Mouse (Mus musculus) midbrain, embryonic 13.5 days (tissue): ENCODE measurements around the gene Slc38a3. TPM values are rescaled to one million over a fixed set of nuclear protein-coding genes. Genes with fewer than 3 reads are reported as not detected.

Source experiments
- ATAC-seq: fragments of 200-750 bp; cut with Nextera tagmentation; 2 replicates; pipeline ENCODE4 v1.8.0; 2017; ENCODE audit warnings: mild to moderate bottlenecking, moderate TSS enrichment, moderate library complexity
- H3K27ac ChIP-seq: fragments of 300-500 bp; sonication (generic); 2 replicates; pipeline ENCODE4 v1.5.1; 2015; ENCODE audit warnings: inconsistent platforms, mild to moderate bottlenecking, moderate library complexity
- H3K27me3 ChIP-seq: fragments of 300-500 bp; sonication (generic); 2 replicates; pipeline ENCODE4 v1.6.1; 2015; ENCODE audit warnings: mild to moderate bottlenecking, inconsistent platforms
- H3K36me3 ChIP-seq: fragments of 300-500 bp; sonication (generic); 2 replicates; pipeline ENCODE4 v1.6.1; 2015; ENCODE audit warnings: mild to moderate bottlenecking, inconsistent platforms
- H3K4me1 ChIP-seq: fragments of 300-500 bp; sonication (generic); replicated peaks from 2 replicates; pipeline ENCODE4 v1.6.1; 2015; ENCODE audit warnings: inconsistent platforms
- H3K4me2 ChIP-seq: fragments of 300-500 bp; sonication (generic); replicated peaks from 2 replicates; pipeline ENCODE4 v1.6.1; 2015; ENCODE audit warnings: moderate library complexity, mild to moderate bottlenecking, inconsistent platforms
- H3K4me3 ChIP-seq: fragments of 300-500 bp; sonication (generic); replicated peaks from 2 replicates; pipeline ENCODE4 v1.5.1; 2015; ENCODE audit warnings: mild to moderate bottlenecking, inconsistent platforms
- H3K9ac ChIP-seq: fragments of 300-500 bp; sonication (generic); replicated peaks from 2 replicates; pipeline ENCODE4 v1.6.1; 2015; ENCODE audit warnings: mild to moderate bottlenecking, inconsistent platforms
- H3K9me3 ChIP-seq: fragments of 300-500 bp; sonication (generic); 2 replicates; pipeline ENCODE4 v1.6.1; 2016; ENCODE audit warnings: mild to moderate bottlenecking, inconsistent platforms
- WGBS: fragments of 180-500 bp; shearing (Covaris S2); methylation state at CpG from one replicate; pipeline ENCODE4 v1.1.7; 2015; 5-methylcytosine and 5-hydroxymethylcytosine counted together
- polyA plus RNA-seq: library from polyadenylated mRNA; unstranded; fragments of >200 nt; fragmentation: Nextera tagmentation; extraction: Ambion mirVana; gene quantifications from 2 replicates; pipeline ENCODE4 v1.2.1, GENCODE M21; 2015

Gene Slc38a3
- polyA plus RNA-seq, 1 experiment from 2014 or later, result 22.0 TPM

GRCm38 (mm10) chr9:107631861-107632260 lies 37.5 kb downstream of the Slc38a3 start:
- whole genome bisulfite sequencing, result 50% methylated on average over 8 of the region's 8 CpGs
- ATAC-seq, result no peak

GRCm38 (mm10) chr9:107631311-107631826 lies 38.0 kb downstream of the Slc38a3 start:
- WGBS, result 27% methylated on average over 9 of the region's 9 CpGs

More at GRCm38 (mm10) chr9:107631861-107632260, 37.5 kb downstream of the Slc38a3 start:
- no peaks in the 10 kb centered on the region for H3K9me3 ChIP-seq
- H3K4me1 ChIP-seq, result peaks cover 85% of the 10 kb centered on the region
- H3K4me2 ChIP-seq, result peak overlapping the region; percentile 90
- no peaks in the 10 kb centered on the region for H3K27me3 ChIP-seq
- H3K27ac ChIP-seq, result peak overlapping the region; percentile 98
- no peaks in the 10 kb centered on the region for H3K36me3 ChIP-seq
- H3K4me3 ChIP-seq, result peak overlapping the region; percentile 87
- H3K9ac ChIP-seq, result peak overlapping the region; percentile 97

GRCm38 (mm10) chr9:107630576-107630975 lies 38.8 kb downstream of the Slc38a3 start:
- H3K27me3 ChIP-seq, result no peaks in the 10 kb centered on the region
- WGBS, result 0% methylated on average over 4 of the region's 4 CpGs

More at GRCm38 (mm10) chr9:107631311-107631826, 38.0 kb downstream of the Slc38a3 start:
- no peaks in the 10 kb centered on the region for H3K27me3 ChIP-seq
- peaks cover 85% of the 10 kb centered on the region for H3K4me1 ChIP-seq
- no peak for ATAC-seq
- H3K4me3 ChIP-seq, result peak overlapping the region; percentile 87
- peak overlapping the region; percentile 90 for H3K4me2 ChIP-seq
- H3K9ac ChIP-seq, result peak overlapping the region; percentile 97
- no peaks in the 10 kb centered on the region for H3K9me3 ChIP-seq
- no peaks in the 10 kb centered on the region for H3K36me3 ChIP-seq
- peak overlapping the region; percentile 98 for H3K27ac ChIP-seq

GRCm38 (mm10) chr9:107629901-107630425 lies 39.4 kb downstream of the Slc38a3 start:
- Histone ChIP-seq H3K27me3 (no peaks in the 10 kb centered on the region), H3K4me3 (peak overlapping the region; percentile 25), H3K4me2 (peak overlapping the region; percentile 90), H3K27ac (peak overlapping the region; percentile 98), H3K4me1 (peaks cover 93% of the 10 kb centered on the region), H3K36me3 (peaks cover 6% of the 10 kb centered on the region), H3K9ac (peak overlapping the region; percentile 71), H3K9me3 (no peaks in the 10 kb centered on the region)
- 2% methylated on average over 14 of the region's 14 CpGs for WGBS
- ATAC-seq, result peak; percentile 7

More at GRCm38 (mm10) chr9:107630576-107630975, 38.8 kb downstream of the Slc38a3 start:
- Histone ChIP-seq H3K4me3 (peak overlapping the region; percentile 25), H3K36me3 (0 out of 2 replicates have a peak, but pooled peaks cover under 1% of the 10 kb centered on the region), H3K9ac (peak overlapping the region; percentile 71), H3K4me2 (peak overlapping the region; percentile 90), H3K27ac (peak overlapping the region; percentile 98), H3K4me1 (peaks cover 87% of the 10 kb centered on the region), H3K9me3 (no peaks in the 10 kb centered on the region)
- ATAC-seq, result peak; percentile 41

- peak overlapping the region; percentile 25; the same call in 1 of the 2 replicates for H3K4me3 ChIP-seq
- 15% methylated on average over 4 of the region's 4 CpGs for WGBS
- ATAC-seq, result no peak
- H3K27me3 ChIP-seq, result no peaks in the 10 kb centered on the region
- peak overlapping the region; percentile 98 for H3K27ac ChIP-seq
- peak overlapping the region; percentile 90 for H3K4me2 ChIP-seq
- H3K4me1 ChIP-seq, result peaks cover 96% of the 10 kb centered on the region
- H3K9me3 ChIP-seq, result no peaks in the 10 kb centered on the region
- H3K9ac ChIP-seq, result peak overlapping the region; percentile 71
- H3K36me3 ChIP-seq, result peaks cover 12% of the 10 kb centered on the region
Observed at GRCm38 (mm10) chr9:107629411-107629730, 40.0 kb downstream of the Slc38a3 start.

GRCm38 (mm10) chr9:107628721-107629410 lies 40.5 kb downstream of the Slc38a3 start:
- H3K27ac ChIP-seq, result peak overlapping the region; percentile 98
- no peak for ATAC-seq
- peaks cover 17% of the 10 kb centered on the region for H3K36me3 ChIP-seq
- H3K4me3 ChIP-seq, result 0 out of 2 replicates have a peak overlapping the region, but pooled peaks have one; percentile 25
- H3K9ac ChIP-seq, result peak overlapping the region; percentile 71
- H3K4me1 ChIP-seq, result peaks cover 96% of the 10 kb centered on the region
- WGBS, result 28% methylated on average over 13 of the region's 15 CpGs
- peak overlapping the region; percentile 90 for H3K4me2 ChIP-seq
- H3K27me3 ChIP-seq, result no peaks in the 10 kb centered on the region
- no peaks in the 10 kb centered on the region for H3K9me3 ChIP-seq

- no peaks in the 10 kb centered on the region for H3K9me3 ChIP-seq
- H3K4me2 ChIP-seq, result peak overlapping the region; percentile 90
- H3K4me1 ChIP-seq, result peaks cover 87% of the 10 kb centered on the region
- H3K27ac ChIP-seq, result peak overlapping the region; percentile 98
- H3K9ac ChIP-seq, result peak overlapping the region; percentile 71
- H3K27me3 ChIP-seq, result no peaks in the 10 kb centered on the region
- WGBS, result 11% methylated on average over 20 of the region's 20 CpGs
- H3K36me3 ChIP-seq, result peaks cover 24% of the 10 kb centered on the region
- no peak for ATAC-seq
- H3K4me3 ChIP-seq, result peak overlapping the region; percentile 9; the same call in 1 of the 2 replicates
Observed at GRCm38 (mm10) chr9:107627387-107628255, 41.7 kb downstream of the Slc38a3 start.

GRCm38 (mm10) chr9:107626844-107627277 lies 42.5 kb downstream of the Slc38a3 start:
- peak overlapping the region; percentile 26 for H3K4me3 ChIP-seq
- H3K4me1 ChIP-seq, result peaks cover 80% of the 10 kb centered on the region

GRCm38 (mm10) chr9:107626158-107626843 lies 43.0 kb downstream of the Slc38a3 start:
- H3K36me3 ChIP-seq, result peaks cover 31% of the 10 kb centered on the region
- 24% methylated on average over 15 of the region's 15 CpGs for WGBS
- no peaks in the 10 kb centered on the region for H3K9me3 ChIP-seq
- H3K4me2 ChIP-seq, result peak overlapping the region; percentile 90
- peak; percentile 62 for ATAC-seq
- peaks cover 74% of the 10 kb centered on the region for H3K4me1 ChIP-seq
- peak overlapping the region; percentile 26 for H3K4me3 ChIP-seq
- peak overlapping the region; percentile 71 for H3K9ac ChIP-seq
- peak overlapping the region; percentile 98 for H3K27ac ChIP-seq
- no peaks in the 10 kb centered on the region for H3K27me3 ChIP-seq

More at GRCm38 (mm10) chr9:107626844-107627277, 42.5 kb downstream of the Slc38a3 start:
- peak overlapping the region; percentile 90 for H3K4me2 ChIP-seq
- 0% methylated on average over 2 of the region's 2 CpGs for WGBS
- H3K9ac ChIP-seq, result peak overlapping the region; percentile 71
- H3K27me3 ChIP-seq, result no peaks in the 10 kb centered on the region
- H3K9me3 ChIP-seq, result no peaks in the 10 kb centered on the region
- peak overlapping the region; percentile 98 for H3K27ac ChIP-seq
- peaks cover 31% of the 10 kb centered on the region for H3K36me3 ChIP-seq
- ATAC-seq, result peak; percentile 76

GRCm38 (mm10) chr9:107625351-107626128 lies 43.8 kb downstream of the Slc38a3 start:
- ATAC-seq, result no peak
- Histone ChIP-seq H3K4me1 (peaks cover 66% of the 10 kb centered on the region), H3K36me3 (peaks cover 33% of the 10 kb centered on the region), H3K4me2 (no peak overlapping the region), H3K9ac (peak overlapping the region; percentile 71; the same call in 1 of the 2 replicates), H3K27ac (peak overlapping the region; percentile 98), H3K9me3 (no peaks in the 10 kb centered on the region), H3K27me3 (no peaks in the 10 kb centered on the region), H3K4me3 (no peak overlapping the region)
- WGBS, result 84% methylated on average over 12 of the region's 12 CpGs
